Mouse (Mus musculus): ENCODE results near the gene Zfp526.

DNA sequence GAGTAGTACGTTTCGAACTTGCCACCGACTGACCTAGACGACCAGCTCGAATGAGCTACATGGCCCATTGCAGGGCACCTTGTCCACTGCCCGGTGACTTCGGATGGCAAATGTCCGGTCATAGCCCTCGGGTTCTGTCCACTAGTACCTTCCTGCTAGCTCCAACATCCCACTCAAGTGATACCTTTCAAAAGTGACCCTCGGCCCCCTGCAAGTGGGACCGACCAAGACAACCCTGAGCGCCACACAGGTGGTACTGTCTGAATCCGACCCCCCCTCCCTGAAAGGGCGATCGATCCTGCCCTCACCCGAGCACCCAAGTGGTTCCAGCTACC lies 1.8 kb upstream of the Zfp526 start:
- TF ChIP-seq POLR2A (IDR thresholded peaks at IDR 0.05; ENCODE audit: extremely low read depth, insufficient read depth, low read length) (no peak), CTCF (IDR thresholded peaks at IDR 0.05; ENCODE audit: extremely low read depth, insufficient read depth, low read length) (no peak)
